Mouse (Mus musculus) cerebellum, postnatal 14 days (tissue): ENCODE data around the gene Echdc2.
A peak's percentile ranks its signal among the peaks of the same experiment; 100 is the strongest.
"Not testable (repeated sequence)": the region's sequence is repeated elsewhere in the genome, so short reads cannot be mapped to it uniquely, and the experiment has no call there.

Source experiments
- DNase-seq, 2 experiments: peaks; one replicate each; pipeline ENCODE4 v3.0.0; 2021; ENCODE audit warnings: mixed read lengths in 2 of 2

Echdc2 gene

DNA sequence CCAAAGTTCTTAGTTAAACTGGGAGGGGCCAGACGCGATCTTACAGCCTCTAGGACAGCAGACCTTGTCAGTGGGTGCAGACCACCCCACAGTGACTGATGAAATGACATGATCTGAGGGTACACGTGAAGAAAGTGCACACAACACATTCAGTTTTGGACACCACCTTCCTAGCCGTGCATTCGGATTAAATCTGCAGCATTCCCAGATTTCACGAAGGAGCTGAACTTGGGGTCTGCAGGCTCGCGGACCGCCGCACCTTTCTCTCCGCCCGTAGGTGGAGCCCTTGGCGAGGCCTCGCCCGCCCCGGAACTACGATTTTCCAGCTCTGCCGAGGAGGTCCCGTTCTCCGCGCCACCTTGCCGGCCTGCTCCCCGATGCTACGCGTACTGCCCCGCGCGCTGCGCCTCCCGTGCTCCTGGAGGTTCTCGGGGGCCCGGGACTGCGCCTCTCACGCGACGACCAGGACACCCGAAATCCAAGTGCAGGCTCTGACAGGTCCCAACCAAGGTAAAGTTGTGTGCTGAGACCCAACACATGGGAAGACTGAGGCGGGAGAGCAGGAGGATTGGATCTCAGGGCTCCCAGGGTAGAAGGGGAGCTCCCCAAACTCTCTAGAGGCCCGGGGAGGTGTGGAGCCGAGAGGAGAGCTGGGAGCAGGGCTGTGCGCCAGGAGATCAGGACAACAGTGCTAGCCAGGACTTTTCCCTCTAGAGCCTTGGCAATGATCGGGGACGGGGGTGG lies at the start of gene Echdc2:
Echdc2 (plus strand) TSS at position 286 of the 744 bp plus-strand sequence.
- peak; percentile 68 to 70 for DNase-seq

- peak in 1 of 2 experiments; percentile 5 for DNase-seq
Measured at GRCm38 (mm10) chr4:108116466-108116865, 48.8 kb upstream of the Echdc2 start.

- DNase-seq, result peak; percentile 17 to 30
Measured at GRCm38 (mm10) chr4:108117488-108117887, 47.7 kb upstream of the Echdc2 start.

- peak; percentile 96 for DNase-seq
Measured at GRCm38 (mm10) chr4:108117924-108118876, 47.0 kb upstream of the Echdc2 start.

- no peak for DNase-seq
Measured at GRCm38 (mm10) chr4:108124104-108124503, 41.1 kb upstream of the Echdc2 start.

DNA sequence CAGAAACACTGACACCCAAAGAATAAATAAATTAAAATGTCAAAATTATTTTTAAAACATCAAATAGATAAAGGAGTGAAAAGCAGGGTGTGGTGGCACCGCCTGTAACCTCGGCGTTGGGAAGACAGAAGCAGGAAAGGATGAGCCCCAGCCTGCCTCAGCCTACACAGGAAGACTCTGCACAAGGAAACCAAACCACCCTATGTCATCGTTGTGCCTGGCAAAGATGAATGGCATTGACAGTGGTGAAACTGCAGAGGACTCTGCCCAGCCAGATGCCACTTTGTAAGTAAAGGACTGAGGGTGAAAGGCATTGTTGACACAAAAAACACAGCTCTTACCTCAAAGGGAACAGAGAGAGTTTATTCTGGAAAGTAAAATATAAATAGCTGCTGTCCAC lies 39.0 kb upstream of the Echdc2 start:
- DNase-seq, result no peak

DNA sequence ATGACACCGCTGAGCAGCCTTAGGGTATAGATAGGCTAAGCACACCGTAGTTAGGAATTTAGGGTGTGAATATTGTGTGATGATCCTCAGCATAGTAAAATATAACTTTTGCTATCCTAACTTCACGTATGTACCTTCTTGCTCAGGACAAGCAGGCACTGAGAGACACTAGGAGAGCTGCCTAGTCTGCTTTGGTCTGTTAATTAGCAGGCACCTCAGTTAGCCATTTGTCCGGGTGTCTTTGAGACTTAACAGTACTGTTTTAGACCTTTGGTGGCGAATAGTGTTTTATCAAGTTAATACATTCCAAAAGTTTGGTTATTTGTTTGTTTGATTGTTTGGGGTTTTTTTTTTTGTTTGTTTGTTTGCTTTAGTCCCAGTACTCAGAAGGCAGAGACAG lies 37.7 kb upstream of the Echdc2 start:
- no peak for DNase-seq

- DNase-seq, result no peak
Measured at GRCm38 (mm10) chr4:108128339-108128738, 36.9 kb upstream of the Echdc2 start.

DNA sequence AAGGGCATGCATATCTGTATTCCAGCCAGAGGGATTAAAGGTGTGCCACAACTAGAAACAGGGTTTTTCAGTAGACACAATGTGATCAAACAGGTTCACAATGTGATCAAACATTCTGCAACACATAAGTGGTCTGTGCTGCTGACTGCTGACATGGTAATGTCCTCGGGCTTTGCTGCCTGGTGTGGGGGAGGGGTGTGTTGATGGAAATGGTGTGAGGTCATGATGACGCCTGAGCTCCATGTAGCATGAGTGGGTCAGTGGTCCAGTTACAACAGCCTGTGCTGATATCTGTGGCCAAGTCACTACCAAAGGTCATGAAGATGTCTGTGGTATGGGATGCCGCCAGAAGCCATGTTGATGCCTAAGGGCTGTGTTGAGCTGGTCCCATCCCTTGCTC lies 34.8 kb upstream of the Echdc2 start:
- DNase-seq, result no peak

- DNase-seq, result no peak
Measured at GRCm38 (mm10) chr4:108136938-108137337, 28.3 kb upstream of the Echdc2 start.

- DNase-seq, result not testable (repeated sequence)
Measured at GRCm38 (mm10) chr4:108143178-108143577, 22.1 kb upstream of the Echdc2 start.

- no peak for DNase-seq
Measured at GRCm38 (mm10) chr4:108143778-108144177, 21.5 kb upstream of the Echdc2 start.

GRCm38 (mm10) chr4:108144880-108145279 lies 20.4 kb upstream of the Echdc2 start, which contains the start of gene Scp2:
Gene Scp2 (minus strand): TSS chr4:108144998.
- no peak for DNase-seq

DNA sequence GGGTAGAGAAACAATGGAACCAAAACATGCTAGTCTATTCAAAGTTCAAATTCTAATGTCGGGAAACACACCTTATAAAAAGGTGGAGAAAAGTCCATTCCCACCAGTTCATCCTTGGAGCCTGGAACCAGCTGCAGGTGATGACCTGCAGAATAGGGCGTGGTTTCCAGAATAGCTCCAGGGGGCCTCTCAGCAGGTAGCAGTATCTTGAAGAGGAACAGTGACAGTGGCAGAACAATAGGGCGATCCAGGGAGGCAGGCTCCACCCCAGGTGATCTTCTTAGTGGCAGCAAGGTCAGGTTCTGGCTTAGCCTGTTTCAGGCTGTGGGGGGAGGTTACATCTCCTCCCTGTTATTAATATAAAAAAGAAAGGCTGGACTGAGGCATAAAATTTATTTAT lies 19.7 kb upstream of the Echdc2 start:
- not testable (repeated sequence) for DNase-seq

DNA sequence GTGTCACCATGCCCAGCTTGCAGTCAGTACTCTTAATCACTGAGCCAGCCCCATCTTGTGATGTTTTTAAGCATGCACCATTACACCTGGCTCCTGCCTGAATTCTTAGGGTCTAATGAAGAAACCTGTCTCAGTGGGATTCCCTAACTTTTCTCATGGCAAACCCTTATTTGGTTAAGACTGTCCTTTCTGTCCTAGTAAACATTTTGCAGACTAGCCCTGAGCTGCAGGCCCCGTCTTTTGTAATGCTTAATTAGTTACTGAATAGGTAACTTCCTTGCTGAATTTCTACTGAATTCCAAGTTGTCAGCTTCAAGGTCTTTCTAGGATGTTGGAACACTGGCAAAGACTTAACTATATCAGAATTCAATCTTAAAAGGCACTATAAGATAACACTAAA lies 10.1 kb upstream of the Echdc2 start:
- not testable (repeated sequence) for DNase-seq

DNA sequence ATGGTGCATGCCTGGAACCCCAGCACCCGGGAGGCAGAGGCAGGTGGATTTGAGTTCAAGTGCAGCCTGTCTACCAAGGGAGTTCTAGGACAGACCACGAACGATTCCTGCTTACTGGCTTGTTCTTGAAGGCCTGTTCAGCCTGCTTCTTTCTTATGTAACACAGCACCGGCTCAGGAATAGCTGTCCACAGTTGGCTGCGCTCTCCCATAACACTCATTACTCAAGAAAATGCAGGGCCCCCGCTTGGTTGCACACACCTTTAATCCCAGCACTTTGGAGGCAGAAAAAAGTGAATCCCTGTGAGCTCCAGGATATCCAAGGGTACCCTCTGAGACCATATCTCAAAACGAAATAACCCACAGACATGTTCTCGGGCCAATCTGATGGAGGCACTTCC lies 3.3 kb upstream of the Echdc2 start:
- no peak for DNase-seq

GRCm38 (mm10) chr4:108163291-108163690 lies 1.9 kb upstream of the Echdc2 start:
- DNase-seq, result no peak

GRCm38 (mm10) chr4:108166874-108167273 lies 1.6 kb downstream of the Echdc2 start:
- no peak for DNase-seq

DNA sequence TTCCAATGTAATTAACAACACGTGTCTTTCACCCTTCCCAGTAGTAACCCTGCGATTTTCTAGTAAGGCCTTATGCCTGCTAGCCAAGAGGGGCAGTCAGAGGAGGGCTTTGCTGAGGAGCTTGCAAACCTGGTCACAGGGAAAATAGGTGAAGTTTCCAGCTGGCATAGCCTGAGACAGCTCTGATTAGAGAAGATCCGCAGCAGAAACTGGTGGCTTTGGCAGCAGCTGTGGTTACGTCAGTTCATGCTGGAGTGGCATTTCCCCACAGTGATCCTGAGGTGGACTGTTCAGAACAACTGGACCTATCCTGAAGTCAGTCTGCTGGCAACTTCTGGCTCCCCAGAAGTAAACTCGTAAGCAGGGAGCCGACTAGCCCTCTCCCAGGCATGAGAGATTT lies 2.8 kb downstream of the Echdc2 start:
- DNase-seq, result no peak

GRCm38 (mm10) chr4:108182278-108182677 lies 17.0 kb downstream of the Echdc2 start:
- DNase-seq, result no peak

DNA sequence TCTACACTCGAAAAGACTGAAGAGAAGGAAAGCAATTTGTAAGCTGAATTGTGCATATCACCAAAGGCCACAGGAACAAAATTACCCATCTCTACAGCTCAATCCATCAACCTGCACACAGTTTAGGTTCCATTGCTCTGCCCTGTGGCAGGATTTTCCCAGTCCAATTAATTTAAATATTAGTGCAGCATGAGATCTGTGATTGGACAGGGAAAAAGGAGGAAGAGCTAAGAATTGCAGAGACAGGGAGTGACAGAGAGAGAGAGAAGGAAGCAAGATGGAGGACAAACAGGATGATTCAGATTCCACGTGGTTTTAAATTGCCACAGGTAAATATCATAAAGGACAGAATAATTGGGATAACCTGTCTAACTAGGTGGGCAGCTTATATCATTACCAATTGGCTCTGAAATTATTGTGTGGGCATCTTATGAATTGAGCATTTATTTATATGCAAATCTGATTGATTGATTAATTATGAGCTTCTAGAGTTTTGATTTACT lies 27.6 kb downstream of the Echdc2 start:
- DNase-seq, result no peak

- peak; percentile 77 to 79 for DNase-seq
Measured at GRCm38 (mm10) chr4:108196277-108196855, 31.1 kb downstream of the Echdc2 start.

- DNase-seq, result peak; percentile 59 to 63
Measured at GRCm38 (mm10) chr4:108199236-108199635, 34.0 kb downstream of the Echdc2 start.
